Mouse (Mus musculus) spleen, postnatal 36 days (tissue): ENCODE results near the gene Fopnl.

Source experiments
- DNase-seq, 2 experiments: peaks; one replicate each; pipeline ENCODE4 v3.0.0; 2022; ENCODE audit warnings: low spot score in 2 of 2, mixed read lengths in 1 of 2

The Fopnl gene

DNA sequence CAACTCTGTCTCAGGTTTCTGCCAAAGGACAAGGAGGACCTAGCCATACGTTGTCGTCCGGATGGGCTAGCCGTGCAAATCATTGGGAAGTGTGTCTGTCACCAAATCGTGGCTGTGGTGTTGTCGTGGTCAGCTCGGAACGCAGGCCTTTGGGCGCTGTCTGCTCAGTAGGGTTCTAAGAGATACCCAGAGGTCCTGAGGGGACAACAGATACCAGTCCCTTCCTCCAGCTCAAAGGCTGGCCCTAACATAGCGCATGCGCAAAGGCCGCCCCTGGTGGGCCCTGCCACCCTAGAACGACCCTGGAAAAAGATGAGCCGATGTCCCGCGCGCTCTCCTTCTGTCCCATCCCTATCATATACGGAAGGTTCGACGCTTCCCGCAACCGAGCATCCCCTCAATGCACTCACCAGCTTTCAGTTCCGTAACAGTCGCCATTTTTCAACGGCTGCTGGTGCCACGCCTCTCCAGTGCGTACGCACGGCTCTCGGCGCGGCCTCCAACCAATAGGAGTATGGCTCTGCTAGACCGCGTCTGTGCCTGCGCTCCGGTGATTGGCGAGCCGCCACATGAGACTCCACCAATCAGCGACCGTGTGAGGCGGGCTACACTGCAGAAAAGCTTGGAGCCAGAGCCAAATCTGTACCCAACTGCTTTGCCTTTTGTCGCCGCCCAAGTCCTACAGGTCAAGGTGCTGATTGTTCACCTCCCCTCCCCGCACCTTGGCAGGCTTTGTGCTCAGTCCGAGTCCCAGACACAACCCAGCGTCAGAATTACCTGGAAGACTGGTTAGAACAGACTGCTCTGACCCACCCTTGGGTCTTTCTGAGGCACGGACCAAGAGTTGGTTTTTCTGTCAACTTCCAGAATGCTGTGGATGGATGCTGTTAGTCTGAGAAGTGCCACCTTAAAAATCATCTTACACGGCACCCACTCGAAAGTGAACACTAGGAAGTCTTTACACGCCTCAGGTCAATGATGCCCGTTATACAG is at the start of gene Fopnl:
TSS of gene Fopnl (minus strand) at position 522 of the 993 bp plus-strand sequence.
- peak; percentile 97 for DNase-seq

GRCm38 (mm10) chr16:14366017-14366416 is 48.8 kb upstream of the Fopnl start:
- no peak for DNase-seq

GRCm38 (mm10) chr16:14365457-14365856 is 48.3 kb upstream of the Fopnl start:
- DNase-seq, result no peak

DNA sequence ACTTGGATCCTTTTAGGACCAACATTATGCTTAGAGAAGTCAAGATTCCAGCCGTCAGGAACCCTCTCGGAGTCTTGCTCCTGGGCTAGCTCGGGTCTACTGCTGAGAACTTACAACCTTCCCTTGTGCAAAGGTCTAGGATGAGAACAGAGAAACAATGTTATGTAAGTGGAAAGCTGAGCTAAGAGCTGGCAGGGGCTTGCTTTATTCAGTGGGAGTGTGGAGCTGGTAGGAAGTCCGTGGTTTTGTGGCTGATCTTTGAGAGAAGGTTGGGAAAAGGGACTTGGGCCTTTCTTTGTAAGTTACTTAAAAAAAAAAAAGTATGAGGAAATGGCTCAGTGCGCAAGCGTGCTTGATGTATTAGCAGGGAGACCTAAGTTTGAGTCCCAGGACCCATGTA is 46.9 kb upstream of the Fopnl start:
- no peak for DNase-seq

DNA sequence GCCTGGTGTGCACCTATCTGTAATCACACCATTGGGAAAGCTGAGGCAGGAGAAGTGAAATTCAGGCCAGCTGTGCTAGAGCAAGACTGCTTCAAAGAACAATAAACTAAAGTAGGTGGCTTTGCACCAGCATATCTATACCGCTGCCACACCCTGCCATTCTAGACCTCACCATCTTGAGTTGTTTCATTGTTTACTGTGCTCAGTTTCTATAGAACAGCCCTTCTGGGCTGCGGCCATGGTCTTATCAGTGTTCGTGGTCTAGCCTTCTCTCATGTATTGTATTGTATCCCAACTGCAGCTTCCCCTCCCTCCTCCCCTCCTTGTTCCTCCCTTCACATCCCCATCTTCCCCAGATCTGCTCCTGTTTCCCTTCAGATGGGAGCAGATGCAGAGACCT is 46.3 kb upstream of the Fopnl start:
- DNase-seq, result no peak

GRCm38 (mm10) chr16:14362099-14362820 is 45.1 kb upstream of the Fopnl start:
- DNase-seq, result no peak

- peak; percentile 54 to 58 for DNase-seq
These were observed 44.3 kb upstream of the Fopnl start, which contains the start of gene Abcc1 for GRCm38 (mm10) chr16:14361362-14362098. Gene Abcc1 (plus strand): TSS chr16:14361558.

GRCm38 (mm10) chr16:14360931-14361330 is 43.7 kb upstream of the Fopnl start:
- no peak for DNase-seq

DNA sequence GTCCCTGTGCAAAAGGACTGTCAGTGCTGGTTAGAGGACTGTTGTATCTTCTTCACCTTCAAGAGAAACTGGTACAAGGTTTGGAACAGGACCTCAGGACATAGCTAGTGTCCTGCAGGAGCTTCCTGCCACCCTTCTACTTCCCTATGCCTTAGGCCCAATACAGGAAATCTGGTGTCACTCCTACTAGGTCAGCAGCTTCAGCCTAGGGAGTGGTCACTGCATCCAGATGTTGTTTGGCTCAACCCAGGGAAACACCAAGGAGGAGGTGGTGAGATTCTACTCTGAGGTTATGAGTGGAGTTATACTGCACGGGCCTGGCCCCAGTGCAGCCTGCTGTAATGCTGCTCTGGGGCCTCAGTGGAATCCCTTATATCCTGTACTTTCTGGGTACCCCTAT is 41.3 kb upstream of the Fopnl start:
- no peak for DNase-seq

- DNase-seq, result no peak
These were observed 40.7 kb upstream of the Fopnl start for GRCm38 (mm10) chr16:14357859-14358258.

DNA sequence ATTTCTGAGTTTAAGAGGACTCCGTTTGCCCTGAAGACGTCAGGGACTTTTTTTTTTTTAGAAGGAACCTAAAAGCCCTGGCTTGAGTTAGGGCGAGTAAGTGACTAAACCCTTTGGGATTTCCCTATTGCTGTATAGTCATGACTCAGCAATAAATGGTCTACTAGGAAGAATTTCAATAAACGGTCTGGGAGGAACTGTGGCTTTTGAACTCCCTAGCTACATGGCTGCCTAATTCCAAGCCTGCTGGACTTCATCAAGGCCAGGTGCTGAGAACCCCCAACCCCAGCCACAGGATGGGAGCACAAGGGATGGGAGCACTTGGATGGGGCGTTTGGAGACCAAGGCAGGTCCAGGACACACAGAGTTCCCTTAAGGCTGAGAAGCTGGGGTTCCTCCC is 35.5 kb upstream of the Fopnl start:
- DNase-seq, result no peak

GRCm38 (mm10) chr16:14352234-14352633 is 35.0 kb upstream of the Fopnl start:
- DNase-seq, result no peak

- DNase-seq, result no peak
These were observed 34.4 kb upstream of the Fopnl start for GRCm38 (mm10) chr16:14351571-14351970.

DNA sequence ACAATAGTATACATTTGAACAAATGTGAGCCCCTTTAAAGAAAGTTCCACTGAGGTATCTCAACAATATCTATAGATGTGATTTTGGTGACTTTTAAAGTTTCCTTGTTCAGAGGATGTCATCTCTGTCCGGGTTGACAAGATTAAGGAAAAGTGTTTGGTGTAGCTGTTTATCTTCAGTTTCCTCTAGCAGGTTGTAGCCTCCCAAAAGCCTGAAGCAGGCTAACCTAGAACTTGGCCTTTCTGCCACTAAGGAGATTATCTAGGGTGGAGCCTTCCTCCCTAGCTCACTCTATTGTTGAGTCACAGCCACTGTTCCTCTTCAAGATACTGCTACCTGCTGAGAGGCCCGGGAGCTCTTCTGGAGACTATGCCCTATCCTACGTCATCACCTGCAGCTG is 27.8 kb upstream of the Fopnl start:
- no peak for DNase-seq

- DNase-seq, result no peak
These were observed 11.0 kb upstream of the Fopnl start for GRCm38 (mm10) chr16:14328156-14328555.

- no peak for DNase-seq
These were observed 3.3 kb upstream of the Fopnl start for GRCm38 (mm10) chr16:14320494-14320893.

DNA sequence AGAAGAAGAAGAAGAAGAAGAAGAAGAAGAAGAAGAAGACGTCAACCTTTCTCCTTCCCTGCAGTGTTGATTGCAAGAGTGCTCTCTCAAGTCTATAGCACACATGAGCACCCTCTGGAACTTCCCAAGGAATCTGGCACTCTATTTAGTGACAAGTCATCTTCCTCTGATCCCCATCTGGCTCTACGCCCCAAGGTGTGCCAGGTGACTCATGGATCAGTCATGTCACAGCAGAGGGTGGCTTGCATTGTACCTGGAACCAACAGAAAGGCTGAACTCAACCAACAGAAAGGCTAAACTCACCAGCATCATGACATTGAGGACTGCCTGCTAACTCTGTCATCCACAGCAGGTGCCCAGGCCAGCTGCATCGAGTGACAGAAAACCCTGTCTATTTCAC is 2.5 kb upstream of the Fopnl start:
- DNase-seq, result no peak

GRCm38 (mm10) chr16:14312914-14313313 is 4.3 kb downstream of the Fopnl start:
- no peak for DNase-seq

- peak; percentile 22 to 38 for DNase-seq
These were observed 5.8 kb downstream of the Fopnl start for GRCm38 (mm10) chr16:14311371-14311770.

DNA sequence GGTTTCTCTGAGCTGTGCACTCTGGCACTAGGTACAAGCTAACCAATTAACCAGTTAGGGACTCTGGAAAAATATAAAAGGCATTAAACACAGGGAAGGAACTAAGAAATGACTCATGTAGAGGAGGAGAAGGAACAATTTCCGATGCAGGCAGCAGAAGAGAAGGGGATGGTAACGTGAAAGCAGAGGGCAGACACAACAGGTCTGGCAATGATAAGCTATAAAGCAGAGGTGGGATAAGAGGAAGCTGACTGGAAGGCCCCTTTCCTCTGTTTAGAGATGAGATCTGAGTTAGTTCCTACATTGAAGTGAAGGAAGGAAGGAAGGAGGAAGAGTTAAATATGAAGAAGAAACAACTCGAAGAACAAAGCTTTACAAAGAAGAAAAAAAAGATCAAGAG is 7.4 kb downstream of the Fopnl start:
- DNase-seq, result no peak

DNA sequence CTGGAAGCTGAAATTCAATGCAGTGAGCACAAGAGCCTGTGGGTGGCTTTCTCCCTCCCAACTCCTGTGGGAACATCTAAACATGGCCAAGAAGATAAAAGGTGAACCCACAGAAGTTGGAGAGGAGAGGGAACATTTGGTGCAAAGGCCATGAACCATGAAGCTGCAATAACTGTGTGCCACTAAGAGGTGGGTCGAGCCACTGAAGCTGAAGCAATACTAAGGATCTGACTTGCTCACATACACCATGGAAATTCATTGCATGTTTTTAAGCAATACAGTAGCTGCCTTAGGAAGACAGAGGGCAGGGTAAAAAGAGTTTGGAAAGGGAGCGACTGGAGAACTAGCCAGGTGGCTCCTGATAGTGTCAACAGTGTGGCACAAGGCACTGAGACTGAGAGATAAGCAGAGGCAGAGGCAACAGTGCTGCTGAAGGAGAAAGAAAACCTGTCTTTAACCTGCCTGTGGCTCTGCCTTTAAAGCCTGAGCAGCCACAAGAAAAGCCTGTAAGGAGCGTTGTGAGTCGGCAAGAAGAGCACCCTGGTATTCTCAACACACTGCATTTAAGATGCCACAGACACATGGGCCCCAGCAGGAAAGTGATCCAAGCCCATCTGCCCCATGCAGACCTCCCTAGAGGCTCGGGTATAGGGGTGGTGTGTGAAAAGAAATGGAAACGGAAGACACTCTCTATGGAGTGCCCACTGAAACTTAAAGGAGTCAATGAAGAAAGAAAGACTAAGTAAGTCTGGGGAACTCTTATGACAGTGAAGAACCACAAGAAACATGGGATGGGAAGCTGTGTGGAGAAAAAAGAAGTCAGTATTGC is 8.7 kb downstream of the Fopnl start:
- peak; percentile 14 to 32 for DNase-seq
